Mouse (Mus musculus) heart, embryonic 10.5 days (tissue): Measurements from ENCODE around the gene C1ql2. TPM values are rescaled to one million over a fixed set of nuclear protein-coding genes. Genes with fewer than 3 reads are reported as not detected.

ENCODE experiments used
- polyA plus RNA-seq: library from polyadenylated mRNA; unstranded; fragments of >200 nt; fragmentation: Nextera tagmentation; extraction: Ambion mirVana; gene quantifications from 2 replicates; pipeline ENCODE4 v1.2.1, GENCODE M21; 2016

Gene C1ql2
- polyA plus RNA-seq, 1 experiment from 2014 or later: not detected

Other genes starting within 250 kb of the C1ql2 start
- 647 and 658 TPM in 2 replicates for gene Dbi, start 219.5 kb upstream of the C1ql2 start, polyA plus RNA-seq
- gene 3110009E18Rik, start 219.4 kb upstream of the C1ql2 start, polyA plus RNA-seq: 13.0 and 15.0 TPM in 2 replicates
- 14.6 and 15.7 TPM in 2 replicates for gene Steap3, start 67.9 kb upstream of the C1ql2 start, polyA plus RNA-seq
- not detected in 2 replicates for gene Marco, start 164.4 kb downstream of the C1ql2 start, polyA plus RNA-seq